Mouse (Mus musculus) cerebellum, postnatal 4 days (tissue): Measurements from ENCODE around the gene Rrnad1.

ENCODE experiments used
- DNase-seq, 2 experiments: peaks; one replicate each; pipeline ENCODE4 v3.0.0; 2022; ENCODE audit warnings: low spot score in 2 of 2, mixed read lengths in 1 of 2

Gene Rrnad1

DNA sequence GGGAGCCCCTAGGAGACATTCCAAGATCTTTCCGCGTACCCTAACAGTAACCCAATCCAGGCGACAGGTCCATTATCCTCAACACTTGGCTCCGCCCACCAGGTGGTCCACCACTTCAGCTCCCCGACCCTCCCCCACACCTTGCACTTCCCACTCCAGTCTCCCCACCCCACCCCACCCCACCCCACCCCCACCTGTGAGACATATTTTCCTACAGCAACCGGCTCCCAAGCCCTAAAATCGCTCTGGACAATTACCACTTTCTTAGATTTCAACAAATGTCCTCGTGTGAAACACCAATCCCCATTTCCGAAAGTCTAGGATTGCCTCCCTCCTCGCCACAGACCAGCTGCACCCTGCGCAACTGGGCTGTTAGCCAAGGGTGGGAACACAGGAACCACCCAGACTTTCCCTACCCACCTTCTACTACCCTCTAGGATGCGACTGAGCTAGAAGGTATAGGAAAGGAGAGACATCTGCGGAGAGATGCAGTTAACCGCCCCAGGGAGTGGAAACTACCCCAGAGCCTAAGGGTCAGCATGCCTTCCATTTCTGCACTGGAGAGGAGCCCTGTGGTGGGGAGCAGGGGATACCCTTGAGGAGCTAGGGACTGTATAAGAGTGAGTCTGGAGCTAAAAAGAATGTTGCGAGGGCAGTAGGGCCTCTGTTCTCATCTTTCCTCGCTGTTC, 18.9 kb upstream of the Rrnad1 start:
- no peak for DNase-seq

DNA sequence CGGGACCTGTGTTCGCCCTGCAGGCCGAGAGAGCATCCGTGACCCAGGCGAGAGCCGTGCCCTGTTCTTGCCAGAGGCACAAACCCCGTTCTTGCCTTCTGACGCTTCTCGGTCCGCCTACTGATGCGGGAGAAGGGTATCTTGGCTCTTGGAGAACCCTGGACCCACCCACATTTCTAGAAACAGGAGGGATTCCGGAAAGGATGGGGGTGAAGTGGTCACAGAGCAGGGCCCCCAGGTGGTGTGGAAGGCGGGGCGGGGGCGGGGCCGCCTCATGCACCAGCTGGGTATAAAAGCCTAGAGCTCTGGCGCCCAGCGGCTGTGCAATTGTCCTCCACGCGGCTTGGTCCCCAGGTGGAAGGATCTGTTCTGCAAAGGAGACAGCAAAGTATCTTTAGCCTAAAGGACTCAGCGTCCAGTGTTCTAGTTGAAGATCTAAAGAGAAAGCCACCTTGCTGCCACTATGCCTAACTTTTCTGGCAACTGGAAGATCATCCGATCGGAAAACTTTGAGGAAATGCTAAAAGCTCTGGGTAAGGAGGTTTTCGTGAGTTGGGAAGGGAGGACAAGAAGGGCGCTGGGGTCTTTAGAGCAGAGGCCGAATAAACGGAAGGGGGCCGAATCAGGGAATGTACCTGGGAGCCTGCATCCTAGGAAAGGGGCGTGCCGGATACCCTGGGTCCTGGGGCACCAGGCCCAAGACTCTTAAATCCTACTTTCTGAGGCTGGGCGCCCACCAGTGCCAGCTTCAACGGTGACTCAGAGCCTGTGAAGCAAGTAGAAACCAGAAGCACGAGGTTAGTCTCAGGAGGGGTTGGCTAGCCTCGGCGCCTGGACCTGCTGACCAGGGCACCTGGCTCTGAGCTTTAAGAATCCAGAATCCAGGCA, 18.1 kb upstream of the Rrnad1 start, which contains the start of gene Crabp2:
Gene Crabp2, plus strand, starts transcription at position 289 of the 888 bp plus-strand sequence.
- DNase-seq: no peak

DNA sequence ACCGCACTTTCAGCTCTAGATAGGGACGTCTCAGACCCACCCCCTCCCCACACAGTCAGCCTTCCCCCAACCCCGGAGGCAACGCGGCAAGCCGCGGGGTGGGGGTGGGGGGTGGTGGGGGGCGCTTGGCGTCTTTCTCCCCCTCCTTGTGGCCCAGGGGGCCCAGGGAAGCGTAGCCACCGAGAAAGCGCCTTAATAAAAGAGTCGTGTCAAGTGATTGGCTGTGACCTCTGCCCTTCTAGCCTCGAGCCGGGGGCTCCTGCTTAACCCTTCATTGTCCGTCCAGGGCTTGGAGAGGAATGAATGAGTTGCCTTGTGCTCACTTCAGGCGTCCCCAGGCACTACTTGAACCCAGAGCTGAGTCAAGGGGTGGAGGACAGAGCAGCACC, 17.3 kb upstream of the Rrnad1 start:
- DNase-seq: no peak

DNA sequence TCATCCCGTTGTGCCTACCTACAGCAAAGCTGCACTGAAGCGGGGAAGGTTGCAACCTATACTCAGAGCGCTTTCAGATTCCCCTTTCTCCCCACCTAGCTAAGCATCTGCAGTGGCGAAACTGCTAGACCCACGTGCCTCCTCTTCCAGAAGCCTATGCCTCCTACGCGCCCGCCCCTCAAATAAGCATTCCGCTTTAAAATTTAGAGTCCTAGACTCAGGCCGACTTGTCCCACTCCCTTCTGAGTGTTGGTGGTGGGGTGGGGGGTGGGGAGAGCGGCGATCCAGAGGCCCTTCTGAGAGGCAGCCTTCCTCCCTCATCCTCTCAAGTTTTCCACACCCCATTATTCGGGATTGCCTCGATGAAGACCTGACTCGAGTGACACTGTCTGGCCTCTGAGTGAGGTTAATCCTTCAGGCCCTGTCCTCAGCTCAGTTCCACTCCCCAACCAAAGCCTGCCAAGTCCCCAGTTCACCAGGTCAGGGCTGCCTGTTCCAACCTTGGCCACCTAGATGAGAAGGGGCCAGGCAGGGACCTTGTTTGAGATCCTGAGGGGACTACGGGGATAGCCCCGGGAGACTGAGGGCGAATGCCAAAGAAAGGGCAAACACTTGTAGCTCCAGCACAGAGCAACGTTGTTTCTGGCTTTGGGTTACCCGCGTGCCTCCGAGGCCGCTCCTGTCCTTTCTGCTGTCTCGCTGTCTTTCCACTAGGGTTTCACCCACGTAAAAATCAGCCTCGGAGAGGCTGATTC, 16.7 kb upstream of the Rrnad1 start:
- no peak for DNase-seq

DNA sequence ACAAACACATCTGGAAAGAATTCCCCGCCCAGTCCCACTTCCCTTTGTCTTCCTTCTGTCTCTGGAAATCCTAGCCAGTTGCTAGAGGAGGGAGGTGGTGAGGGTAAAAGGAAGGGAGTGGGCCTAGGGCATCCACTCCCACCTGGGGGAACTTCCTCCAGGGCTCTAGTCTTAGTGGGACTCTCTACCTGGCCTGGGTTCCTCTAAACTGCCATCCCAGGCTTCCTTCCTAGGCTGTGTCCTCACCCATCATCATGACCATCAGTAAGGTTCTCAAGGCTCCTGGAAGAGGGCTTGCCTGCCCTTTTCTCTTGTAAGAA, 16.0 kb upstream of the Rrnad1 start:
- DNase-seq: no peak

DNA sequence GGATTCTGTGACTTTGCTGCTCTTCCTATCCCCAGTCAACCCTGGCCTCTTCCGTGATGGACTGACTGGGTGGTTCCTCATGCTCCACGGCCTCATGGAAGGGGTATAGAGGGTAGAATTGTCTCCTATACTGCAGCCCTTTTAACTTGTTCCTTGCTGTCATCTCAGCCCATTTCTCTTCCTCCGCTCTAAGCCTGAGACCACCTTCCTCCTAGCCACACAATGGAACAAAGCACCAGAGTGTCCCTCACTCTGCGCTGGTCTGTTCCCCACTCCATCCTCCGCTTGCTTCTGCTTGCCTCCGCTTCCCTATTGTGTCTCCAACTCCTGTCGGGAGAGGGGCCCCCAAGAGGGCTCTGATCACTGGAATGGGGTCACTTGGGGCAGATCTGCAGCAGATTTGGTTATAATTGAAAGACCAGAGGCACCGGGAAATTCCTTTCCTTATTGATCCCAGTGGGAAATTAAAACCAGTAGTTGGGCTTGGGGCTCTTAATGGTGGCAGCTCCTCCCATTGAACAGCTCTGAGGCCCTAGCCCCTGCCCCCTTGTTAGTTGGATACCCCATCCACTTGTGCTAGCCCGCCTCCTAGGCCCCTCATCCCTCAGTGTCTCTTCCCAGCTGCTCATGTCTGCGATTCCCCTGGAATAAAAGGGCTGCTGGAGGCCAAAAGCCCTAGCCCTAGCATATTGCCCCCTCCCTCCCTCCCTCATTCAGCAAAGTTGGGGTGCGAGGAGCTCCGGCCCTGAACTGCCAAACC, 15.4 kb upstream of the Rrnad1 start:
- DNase-seq: no peak

DNA sequence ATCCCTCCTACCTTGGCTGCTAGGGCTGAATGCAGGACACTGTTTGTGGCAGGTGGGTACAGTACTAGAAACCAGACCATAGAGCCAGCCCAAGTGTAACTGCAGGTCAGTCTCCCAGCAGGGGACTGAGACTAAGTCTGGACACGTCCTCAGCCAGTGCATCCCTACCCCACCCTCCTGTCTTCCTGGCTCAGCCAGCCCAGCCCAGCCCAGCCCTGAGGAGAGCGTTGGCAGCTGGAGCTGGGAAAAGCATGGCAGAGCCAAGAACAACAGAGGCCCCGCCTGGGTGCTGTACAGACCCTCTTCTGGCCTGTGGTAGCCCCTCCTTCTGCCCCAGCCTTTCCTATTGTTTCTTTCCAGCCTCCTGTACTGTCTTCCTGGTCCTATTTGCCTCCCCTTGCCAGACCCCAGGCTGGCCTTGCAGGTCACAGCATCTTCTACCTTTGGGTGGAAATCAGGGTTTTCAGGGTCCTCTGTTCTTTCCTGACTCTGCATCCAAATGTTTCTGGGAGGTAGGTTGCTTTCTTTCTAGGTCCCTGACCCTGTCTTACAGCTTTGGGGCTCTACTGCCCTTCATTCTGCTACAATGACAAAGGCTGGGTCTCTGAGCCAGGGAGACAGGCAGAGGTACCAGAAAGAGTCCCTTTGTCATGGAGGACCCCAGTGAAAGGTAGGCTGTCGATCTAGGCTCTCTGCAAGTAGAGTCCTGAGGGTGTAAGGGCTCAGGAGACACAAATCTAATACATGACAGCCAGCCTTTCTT, 14.5 kb upstream of the Rrnad1 start:
- no peak for DNase-seq

DNA sequence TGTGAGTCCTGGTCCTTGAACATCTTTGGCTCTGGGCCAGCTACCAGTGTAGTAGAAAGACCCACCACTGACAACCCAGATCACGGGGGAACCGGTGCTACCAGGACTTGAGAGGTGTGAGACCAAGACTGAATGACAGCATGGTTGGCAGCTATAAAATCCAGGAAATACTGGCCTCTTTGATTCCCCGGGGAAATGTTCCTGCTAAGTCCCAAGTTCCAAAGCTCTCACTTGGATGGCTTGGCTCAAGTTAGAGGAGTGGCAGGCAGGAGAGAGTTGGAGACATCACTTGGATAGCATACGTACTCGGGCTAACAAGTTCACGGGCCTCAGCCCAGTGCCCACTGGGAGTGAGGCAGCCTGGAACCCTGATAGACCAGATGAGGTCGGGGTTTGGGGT, 13.1 kb upstream of the Rrnad1 start:
- DNase-seq: no peak

DNA sequence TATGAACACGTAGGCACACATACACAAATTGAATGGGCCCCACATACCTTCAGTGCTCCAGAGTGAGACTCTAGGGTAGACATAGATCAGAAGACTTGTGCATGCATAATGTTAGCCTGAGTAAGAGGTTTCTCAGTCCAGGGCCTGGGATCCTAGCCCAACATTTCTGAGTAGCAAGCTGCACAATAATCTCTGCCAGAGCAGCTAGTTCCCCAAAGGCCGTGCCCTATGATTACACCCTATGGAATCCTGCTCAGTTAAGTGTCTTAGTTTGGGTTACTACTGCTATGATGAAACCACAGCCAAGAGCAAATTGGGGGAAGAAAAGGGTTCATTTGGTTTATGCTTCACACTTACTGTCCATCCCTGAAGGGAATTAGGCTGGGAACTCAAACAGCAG, 12.0 kb upstream of the Rrnad1 start:
- DNase-seq: no peak

DNA sequence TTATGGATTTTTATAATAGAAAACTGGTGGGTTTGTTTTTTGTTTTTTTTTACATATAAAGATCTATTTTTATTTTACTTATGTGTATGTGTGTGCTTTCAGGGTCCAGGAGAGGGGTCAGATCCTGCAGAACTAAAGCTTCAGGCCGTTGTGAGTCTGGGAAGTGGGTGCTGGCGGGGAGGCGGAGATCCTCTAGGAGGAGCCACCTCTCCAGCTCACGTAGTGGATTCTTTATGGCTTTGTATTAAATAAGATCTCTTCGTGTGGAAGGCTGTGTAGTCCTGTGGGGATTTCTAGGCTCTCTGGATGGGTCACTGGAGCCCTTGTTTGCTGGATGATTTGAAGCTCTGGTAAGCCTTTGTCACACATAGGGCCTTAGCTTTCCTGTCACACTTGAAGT, 10.1 kb upstream of the Rrnad1 start:
- DNase-seq: no peak

DNA sequence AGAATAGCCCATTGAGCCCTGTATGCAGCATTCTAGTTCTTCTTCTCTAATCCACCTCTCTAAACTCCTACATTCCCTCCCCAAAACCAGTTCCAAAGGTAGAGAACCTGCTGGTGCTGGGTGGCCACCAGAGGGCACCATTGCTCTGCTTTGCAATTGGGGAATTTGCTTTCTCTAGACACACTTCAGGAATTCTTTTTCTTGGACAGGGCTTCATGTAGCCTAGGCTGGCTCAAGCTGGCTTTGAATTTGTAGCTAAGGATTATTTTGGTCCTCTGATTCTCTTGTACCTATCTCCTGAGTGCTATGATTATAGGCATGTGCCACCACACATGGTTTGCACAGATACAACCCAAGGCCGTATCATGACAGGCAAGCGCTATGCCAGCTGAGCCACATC, 5.3 kb upstream of the Rrnad1 start:
- DNase-seq: peak; percentile 74 to 85

DNA sequence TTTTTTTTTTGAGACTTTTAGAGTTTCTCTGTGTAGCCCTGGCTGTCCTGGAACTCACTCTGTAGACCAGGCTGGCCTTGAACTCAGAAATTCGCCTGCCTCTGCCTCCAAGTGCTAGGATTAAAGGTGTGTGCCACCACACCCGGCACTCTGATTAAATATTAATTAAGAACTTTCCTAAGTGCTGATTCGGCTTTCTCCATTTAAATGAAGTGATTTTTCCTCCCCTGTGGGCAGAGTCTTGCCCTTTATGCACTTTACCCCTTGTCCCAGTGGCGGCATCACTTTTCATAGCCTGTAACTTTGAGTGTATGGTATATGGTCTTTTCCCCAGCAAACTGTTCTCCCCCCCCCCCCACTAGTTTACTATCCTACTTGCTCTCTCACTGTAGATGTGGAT, 4.7 kb upstream of the Rrnad1 start:
- DNase-seq: no peak

DNA sequence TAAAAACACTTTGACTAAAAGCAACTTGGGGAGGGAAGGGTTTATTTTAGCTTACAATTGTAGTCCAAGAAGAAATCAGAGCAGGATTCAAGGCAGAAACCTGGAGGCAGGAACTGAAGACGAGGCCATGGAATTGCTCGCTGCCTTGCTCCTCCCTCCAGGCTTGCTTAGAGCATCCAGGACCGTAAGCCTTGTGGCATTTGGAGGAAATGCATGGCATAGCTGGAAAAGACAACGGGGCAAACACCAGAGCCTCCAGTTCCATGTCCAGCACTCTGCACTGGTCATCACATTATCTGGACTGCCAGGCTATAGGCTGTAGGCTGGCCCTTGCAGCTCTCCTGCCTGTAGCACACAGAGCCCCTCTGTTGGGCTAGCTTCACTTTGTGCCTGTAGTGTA, 4.0 kb upstream of the Rrnad1 start:
- no peak for DNase-seq

DNA sequence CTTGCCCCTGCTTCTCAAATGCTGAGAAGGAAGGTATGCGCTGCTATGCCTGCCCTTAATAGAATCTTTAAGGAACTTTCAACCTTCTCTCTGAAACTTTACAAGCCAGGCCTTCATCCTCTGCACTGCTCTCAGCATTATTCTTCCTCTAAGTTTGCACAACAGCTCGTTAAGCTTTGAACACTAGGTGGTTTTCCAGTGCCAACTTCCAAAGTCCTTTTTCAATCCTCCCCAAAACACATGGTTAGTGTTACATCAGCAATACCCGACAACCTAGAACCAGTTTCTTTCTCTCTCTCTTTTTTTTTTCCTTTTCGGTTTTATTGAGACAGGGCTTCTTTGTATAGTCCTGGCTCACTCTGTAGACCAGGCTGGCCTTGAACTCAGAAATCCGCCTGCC, 3.5 kb upstream of the Rrnad1 start:
- DNase-seq: no peak

DNA sequence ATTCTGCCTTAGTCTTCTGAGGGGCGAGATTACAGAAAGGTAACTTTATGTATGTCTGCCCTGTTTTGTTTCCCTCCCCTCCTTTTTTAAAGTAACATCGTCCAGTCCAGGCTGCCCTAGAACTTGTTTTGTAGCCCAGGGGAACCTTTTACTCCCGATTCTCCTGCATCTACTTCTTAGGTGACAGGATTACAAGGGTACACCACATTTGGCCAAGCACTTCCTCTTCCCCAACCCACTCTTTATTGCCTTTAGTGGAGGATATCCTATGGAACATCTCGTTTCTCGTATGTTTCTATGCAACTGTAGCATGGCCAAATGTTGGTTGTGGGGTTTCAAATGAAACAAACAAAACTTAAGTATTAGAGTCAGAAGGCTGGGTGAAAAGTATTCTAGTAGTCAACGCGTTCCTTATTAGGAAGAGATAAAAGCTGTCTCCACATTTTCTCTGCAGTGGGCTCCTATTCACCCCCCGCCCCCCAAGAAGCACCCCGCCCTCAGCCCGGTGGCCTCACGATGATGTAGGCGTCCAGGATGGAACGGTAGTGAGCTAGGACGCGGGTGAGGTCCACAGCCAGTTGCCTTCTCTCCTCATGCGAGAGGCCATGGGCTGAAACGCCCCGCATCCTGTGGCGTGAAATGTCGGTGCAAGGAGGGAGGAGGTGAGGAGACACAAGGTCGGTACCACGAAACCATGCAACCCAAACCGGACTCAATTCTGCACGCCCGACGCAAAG, 1.0 kb downstream of the Rrnad1 start:
- no peak for DNase-seq

DNA sequence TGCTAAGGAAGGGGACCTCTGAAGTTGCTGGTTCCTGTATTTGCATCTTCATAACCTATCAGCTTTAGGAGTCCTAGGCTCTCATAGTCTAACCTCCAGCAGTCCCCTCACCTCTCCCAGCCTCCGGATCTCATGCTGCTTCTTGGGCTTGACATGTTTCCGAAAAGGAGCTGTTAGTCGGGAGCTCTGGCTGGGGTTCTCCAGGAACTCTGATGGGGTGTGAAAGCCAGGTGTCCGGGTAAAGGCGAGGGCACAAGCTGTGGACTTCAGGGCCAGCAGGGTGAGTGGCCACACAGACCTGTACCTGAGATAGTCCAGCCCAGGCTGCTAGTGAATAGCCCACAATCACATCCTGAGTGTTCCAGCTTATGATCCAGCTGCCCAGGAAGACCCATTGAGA, 3.1 kb downstream of the Rrnad1 start:
- no peak for DNase-seq

DNA sequence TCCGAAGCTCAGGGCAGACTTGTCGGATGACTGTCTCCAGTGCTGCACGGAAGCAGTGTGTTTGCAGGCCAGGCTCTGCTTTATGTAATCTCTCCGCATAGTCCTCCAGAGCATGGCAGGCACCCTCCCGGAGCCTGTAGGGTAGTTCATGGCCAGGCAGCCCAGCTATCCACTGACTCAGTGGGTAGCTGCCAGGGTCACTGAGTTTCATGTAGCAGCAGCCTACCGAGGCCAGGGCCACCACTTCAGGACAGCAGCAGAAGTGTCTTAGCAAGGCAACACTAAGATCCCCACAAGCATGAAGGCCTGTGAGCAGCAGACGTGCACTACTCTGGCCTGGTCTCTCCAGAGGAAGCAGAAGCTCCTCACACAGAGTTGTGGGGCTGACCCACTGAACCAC, 5.5 kb downstream of the Rrnad1 start:
- no peak for DNase-seq

DNA sequence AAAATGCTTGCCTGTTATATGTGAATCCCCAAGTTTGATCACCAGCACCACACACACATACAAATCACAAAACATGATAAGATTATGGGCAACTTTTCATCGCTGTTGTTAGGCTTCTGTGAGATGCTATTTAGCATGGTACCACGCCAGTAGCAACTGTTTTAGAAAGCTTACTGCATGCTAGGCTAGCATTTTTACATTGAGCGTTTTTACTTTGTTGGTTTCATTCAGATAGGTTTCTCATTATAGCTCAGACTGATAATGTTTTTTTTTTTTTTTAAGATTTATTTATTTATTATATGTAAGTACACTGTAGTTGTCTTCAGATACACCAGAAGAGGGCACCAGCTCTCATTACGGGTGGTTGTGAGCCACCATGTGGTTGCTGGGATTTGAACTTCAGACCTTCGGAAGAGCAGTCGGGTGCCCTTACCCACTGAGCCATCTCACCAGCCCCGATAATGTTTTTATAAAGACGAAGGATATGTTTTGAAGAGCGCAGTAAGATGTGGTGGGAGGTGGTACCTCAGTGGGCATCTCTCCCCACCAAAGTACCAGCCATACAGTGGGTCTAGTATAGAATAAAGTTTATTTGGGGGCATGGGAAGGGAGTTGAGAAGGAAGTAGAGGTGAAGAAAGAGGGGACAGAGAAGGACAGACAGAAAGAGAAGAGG, 10.1 kb downstream of the Rrnad1 start:
- no peak for DNase-seq

DNA sequence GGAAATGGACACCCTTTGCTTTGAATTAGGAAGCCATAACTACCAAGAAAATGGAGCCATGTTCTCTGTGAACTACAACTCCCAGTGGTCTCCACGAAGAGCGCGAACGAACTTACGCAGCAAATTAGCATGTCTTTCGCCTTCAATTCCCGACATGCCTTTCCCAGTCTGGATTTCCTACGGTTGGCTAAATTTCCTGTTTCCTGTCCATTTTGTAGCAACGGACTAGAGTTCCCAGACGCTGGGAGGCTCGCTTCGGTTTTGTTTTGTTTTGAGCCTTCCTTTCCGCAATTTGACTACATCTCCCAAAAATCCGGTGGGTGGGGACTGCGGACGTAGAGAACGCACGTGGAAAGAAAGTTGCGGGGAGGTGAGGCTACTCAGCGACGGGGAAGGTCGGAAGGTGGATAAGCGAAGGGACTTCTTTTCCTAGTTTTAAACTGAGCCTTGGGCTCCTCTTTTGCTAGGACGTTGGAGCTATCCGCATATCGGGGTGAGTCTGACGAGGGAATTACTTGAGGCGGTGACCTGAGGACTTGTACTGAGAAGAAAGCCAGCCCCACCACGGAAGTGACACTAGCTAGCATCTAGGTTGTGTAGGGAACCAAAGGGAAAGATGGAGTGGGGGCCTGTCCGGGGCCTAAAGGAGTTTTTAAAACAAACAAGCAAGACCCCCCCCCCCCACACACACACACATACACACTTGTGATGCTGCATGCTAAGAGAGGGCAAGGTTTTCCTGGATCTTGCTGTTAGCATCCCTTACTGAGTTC, 11.0 kb downstream of the Rrnad1 start, which contains the start of gene Mrpl24:
Gene Mrpl24, plus strand, starts transcription at position 171 of the 773 bp plus-strand sequence.
- DNase-seq: peak in 1 of 2 experiments; percentile 67
